Mouse (Mus musculus) kidney, embryonic 14.5 days (tissue): ENCODE results near the gene Uck2. TPM values are rescaled to one million over a fixed set of nuclear protein-coding genes. Genes with fewer than 3 reads are reported as not detected.

Experiments
- ATAC-seq: fragments of 200-750 bp; cut with Nextera tagmentation; 2 replicates; pipeline ENCODE4 v1.8.0; 2017; ENCODE audit warnings: moderate number of reproducible peaks, mild to moderate bottlenecking, moderate TSS enrichment, moderate library complexity; ENCODE audit not compliant: low FRiP score, low TSS enrichment
- H3K27ac ChIP-seq: fragments of 300-500 bp; sonication (generic); 2 replicates; pipeline ENCODE4 v1.5.1; 2014; ENCODE audit warnings: low read depth, mild to moderate bottlenecking, low read length, moderate library complexity, mixed read lengths
- H3K27me3 ChIP-seq: fragments of 300-500 bp; sonication (generic); 2 replicates; pipeline ENCODE4 v1.6.1; 2014; ENCODE audit warnings: mild to moderate bottlenecking, low read length; ENCODE audit not compliant: control insufficient read depth, insufficient read depth
- H3K36me3 ChIP-seq: fragments of 300-500 bp; sonication (generic); 2 replicates; pipeline ENCODE4 v1.6.1; 2014; ENCODE audit warnings: low read length, mixed read lengths; ENCODE audit not compliant: control insufficient read depth, insufficient read depth
- H3K4me1 ChIP-seq: fragments of 300-500 bp; sonication (generic); 2 replicates; pipeline ENCODE4 v1.6.1; 2014; ENCODE audit warnings: low read length, mixed read lengths; ENCODE audit not compliant: control insufficient read depth, insufficient read depth
- H3K4me2 ChIP-seq: fragments of 300-500 bp; sonication (generic); replicated peaks from 2 replicates; pipeline ENCODE4 v1.6.1; 2014; ENCODE audit warnings: low read depth, mild to moderate bottlenecking, low read length
- H3K4me3 ChIP-seq: fragments of 300-500 bp; sonication (generic); 2 replicates; pipeline ENCODE4 v1.5.1; 2014; ENCODE audit warnings: mild to moderate bottlenecking, low read length
- H3K9ac ChIP-seq: fragments of 300-500 bp; sonication (generic); 2 replicates; pipeline ENCODE4 v1.6.1; 2014; ENCODE audit warnings: low read depth, mild to moderate bottlenecking, low read length, moderate library complexity
- H3K9me3 ChIP-seq: fragments of 300-500 bp; sonication (generic); 2 replicates; pipeline ENCODE4 v1.6.1; 2016; ENCODE audit warnings: low read length; ENCODE audit not compliant: control insufficient read depth
- WGBS: fragments of 180-500 bp; shearing (Covaris S2); extraction: QIAGEN DNeasy Blood & Tissue Kit; methylation state at CpG from one replicate; pipeline ENCODE4 v1.1.7; 2014; 5-methylcytosine and 5-hydroxymethylcytosine counted together
- polyA plus RNA-seq: library from polyadenylated mRNA; unstranded; fragments of >200 nt; fragmentation: Nextera tagmentation; extraction: Ambion mirVana; gene quantifications from 2 replicates; pipeline ENCODE4 v1.2.1, GENCODE M21; 2014

Gene Uck2
- polyA plus RNA-seq, 1 experiment from 2014 or later, result 103 TPM

DNA sequence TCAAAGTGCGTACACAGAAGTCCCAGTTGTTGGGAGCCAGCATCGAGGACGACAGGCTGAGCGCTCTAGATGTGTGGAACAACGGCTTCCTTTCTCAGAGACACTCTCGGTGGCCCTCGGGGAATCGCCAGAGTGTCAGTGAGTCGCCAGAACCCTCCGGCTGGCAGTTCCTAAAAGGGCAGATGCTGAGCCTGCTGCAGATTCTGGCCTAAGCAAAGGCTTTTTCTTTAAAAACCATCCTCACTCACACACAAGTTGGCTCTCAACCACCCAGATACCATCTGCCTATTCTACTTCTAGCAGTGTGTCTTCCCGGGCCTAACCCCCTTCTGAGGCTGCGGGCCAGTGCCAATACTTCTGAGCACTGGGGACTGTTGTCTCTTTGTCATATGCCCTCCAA lies 45.2 kb downstream of the Uck2 start:
- no peak overlapping the region for H3K4me2 ChIP-seq
- H3K36me3 ChIP-seq, result peaks cover 15% of the 10 kb centered on the region
- peaks cover 37% of the 10 kb centered on the region for H3K4me1 ChIP-seq
- ATAC-seq, result no peak
- 62% methylated on average over 12 of the region's 12 CpGs for WGBS
- H3K9ac ChIP-seq, result no peak overlapping the region
- no peaks in the 10 kb centered on the region for H3K27me3 ChIP-seq
- no peaks in the 10 kb centered on the region for H3K9me3 ChIP-seq
- H3K27ac ChIP-seq, result no peak overlapping the region
- no peak overlapping the region for H3K4me3 ChIP-seq

DNA sequence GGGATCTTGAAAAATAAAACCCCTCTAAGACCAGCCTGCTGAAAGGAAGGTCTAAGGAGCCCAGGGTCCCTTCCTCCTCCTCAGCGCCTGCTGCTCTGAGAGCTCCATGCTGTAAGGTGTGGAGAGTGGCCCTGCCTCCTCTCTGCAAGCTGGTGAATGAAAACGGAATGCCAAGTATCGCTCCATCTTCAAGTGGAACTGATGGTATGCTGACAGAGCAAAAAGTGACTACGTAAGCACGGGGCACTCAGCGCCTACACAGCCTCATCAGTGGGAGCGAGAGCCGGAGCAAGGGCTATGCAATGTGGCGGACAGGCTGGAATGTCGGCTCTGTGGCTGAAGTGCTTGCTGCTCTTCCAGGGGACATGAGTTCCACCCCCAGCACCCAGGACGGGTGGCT lies 47.3 kb downstream of the Uck2 start:
- peak; percentile 1; the same call in 1 of the 2 replicates for ATAC-seq
- H3K27ac ChIP-seq, result no peak overlapping the region
- WGBS, result 66% methylated on average over 11 of the region's 11 CpGs

DNA sequence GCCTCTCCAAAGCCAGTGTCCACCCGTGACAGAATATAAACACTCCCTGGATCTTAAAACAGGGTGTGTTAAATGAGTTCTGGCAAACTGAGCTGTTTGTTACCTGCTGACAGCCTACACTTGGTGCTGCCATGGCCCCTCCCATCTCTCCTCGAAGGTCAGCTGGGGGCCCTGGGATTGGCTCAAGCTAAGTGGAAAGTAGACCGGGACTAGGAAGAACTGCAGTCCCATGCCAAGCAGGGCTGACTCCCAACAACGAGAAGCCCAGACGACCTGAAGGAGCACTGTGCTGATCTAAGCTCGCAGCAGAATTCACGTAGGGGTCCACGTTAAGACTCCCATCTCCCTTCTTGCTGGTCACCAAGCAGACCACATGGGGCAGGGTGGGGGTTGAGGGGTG lies 48.3 kb downstream of the Uck2 start:
- H3K9me3 ChIP-seq, result no peaks in the 10 kb centered on the region
- no peak overlapping the region for H3K27ac ChIP-seq
- no peak overlapping the region for H3K4me3 ChIP-seq
- H3K36me3 ChIP-seq, result peaks cover 33% of the 10 kb centered on the region
- ATAC-seq, result no peak
- H3K9ac ChIP-seq, result no peak overlapping the region
- H3K4me1 ChIP-seq, result peaks cover 18% of the 10 kb centered on the region
- no peak overlapping the region for H3K4me2 ChIP-seq
- H3K27me3 ChIP-seq, result no peaks in the 10 kb centered on the region
- WGBS, result 64% methylated on average over 8 of the region's 8 CpGs

More for the DNA sequence above, 47.3 kb downstream of the Uck2 start:
- Histone ChIP-seq H3K4me1 (peaks cover 27% of the 10 kb centered on the region), H3K4me3 (no peak overlapping the region), H3K9me3 (no peaks in the 10 kb centered on the region), H3K27me3 (no peaks in the 10 kb centered on the region), H3K36me3 (peaks cover 30% of the 10 kb centered on the region), H3K4me2 (no peak overlapping the region), H3K9ac (no peak overlapping the region)

DNA sequence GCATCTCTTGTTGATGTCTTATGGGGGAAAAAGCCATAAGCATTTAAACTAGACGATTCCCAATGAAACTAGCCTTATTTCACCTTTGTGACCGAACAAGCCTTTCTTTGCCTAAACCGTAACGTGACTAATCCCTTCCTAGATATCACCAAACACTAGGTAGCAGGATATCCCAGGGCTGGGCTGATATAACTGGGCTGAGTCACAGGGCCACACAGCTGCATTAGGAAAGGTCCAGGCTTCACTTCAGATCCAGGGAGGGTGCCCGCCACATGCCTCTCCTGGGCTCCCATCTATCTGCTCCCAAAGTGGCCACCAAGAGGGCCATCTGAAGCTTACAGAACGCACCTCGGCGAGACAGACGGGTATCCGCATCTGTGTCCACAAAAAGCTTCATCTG lies 50.8 kb downstream of the Uck2 start:
- Histone ChIP-seq H3K4me3 (no peak overlapping the region), H3K27ac (no peak overlapping the region), H3K9ac (no peak overlapping the region), H3K4me2 (no peak overlapping the region), H3K9me3 (no peaks in the 10 kb centered on the region), H3K36me3 (peaks cover 33% of the 10 kb centered on the region), H3K4me1 (peaks cover 10% of the 10 kb centered on the region), H3K27me3 (no peaks in the 10 kb centered on the region)
- WGBS, result 93% methylated on average over 10 of the region's 10 CpGs
- no peak for ATAC-seq

DNA sequence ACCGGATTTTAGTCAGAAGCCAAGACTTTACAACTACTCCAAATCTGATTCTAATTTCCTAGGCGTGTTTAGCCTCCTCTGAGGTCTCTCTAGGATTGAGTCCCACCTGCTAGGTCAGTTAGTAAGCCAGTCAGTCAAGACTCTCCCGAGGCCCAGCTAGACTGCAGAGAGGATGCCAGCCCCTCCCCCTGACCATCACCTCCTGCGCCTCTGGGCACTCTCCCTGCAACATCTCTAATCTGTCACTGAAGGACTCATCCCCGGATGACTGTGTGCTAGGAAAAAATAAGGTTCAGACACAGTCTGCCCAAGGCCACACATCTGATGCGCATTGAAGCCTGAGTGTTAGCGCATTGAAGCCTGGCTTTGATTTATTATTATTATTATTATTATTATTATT lies 52.2 kb downstream of the Uck2 start:
- no peak overlapping the region for H3K4me2 ChIP-seq
- H3K27ac ChIP-seq, result no peak overlapping the region
- ATAC-seq, result no peak
- WGBS, result 86% methylated on average over 7 of the region's 7 CpGs
- H3K27me3 ChIP-seq, result no peaks in the 10 kb centered on the region
- peaks cover 4% of the 10 kb centered on the region for H3K4me1 ChIP-seq
- H3K36me3 ChIP-seq, result peaks cover 40% of the 10 kb centered on the region
- H3K9ac ChIP-seq, result no peak overlapping the region
- H3K4me3 ChIP-seq, result no peak overlapping the region
- no peaks in the 10 kb centered on the region for H3K9me3 ChIP-seq

DNA sequence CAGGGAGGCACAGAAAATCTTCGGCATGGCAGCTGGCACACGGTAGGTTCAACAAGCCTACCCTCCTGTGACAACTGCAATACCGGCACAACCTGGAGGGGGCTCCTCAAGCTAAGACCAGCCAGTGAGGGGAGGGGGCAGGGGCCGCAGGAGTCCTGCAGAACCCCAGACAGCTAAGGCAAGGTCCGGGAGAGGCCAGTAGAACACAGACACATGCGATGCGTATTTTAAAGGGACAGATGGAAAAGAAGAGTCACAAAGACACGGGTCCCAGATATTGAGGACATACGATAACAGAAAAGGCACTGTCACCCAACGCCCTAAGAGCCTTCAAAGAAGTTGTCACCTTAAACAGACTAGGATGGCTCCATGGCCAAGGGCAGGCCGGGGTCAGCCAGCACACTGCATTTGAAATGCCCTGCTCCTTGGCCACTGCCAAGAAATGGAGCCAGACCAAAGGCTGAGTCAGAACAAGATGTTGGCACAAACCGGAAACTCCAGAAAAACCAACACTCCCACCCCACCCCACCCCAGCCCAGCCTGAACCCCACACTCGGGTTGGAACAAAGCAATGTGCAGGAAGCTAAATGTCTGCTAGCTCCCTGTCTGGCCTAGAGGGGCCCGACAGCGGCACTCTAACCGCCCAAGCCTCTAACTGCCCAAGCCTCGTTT lies 53.4 kb downstream of the Uck2 start:
- H3K36me3 ChIP-seq, result peaks cover 49% of the 10 kb centered on the region
- H3K4me2 ChIP-seq, result no peak overlapping the region
- no peak overlapping the region for H3K4me3 ChIP-seq
- H3K4me1 ChIP-seq, result no peaks in the 10 kb centered on the region
- no peaks in the 10 kb centered on the region for H3K9me3 ChIP-seq
- H3K9ac ChIP-seq, result no peak overlapping the region
- 81% methylated on average over 17 of the region's 17 CpGs for WGBS
- no peak for ATAC-seq
- no peak overlapping the region for H3K27ac ChIP-seq
- H3K27me3 ChIP-seq, result no peaks in the 10 kb centered on the region

DNA sequence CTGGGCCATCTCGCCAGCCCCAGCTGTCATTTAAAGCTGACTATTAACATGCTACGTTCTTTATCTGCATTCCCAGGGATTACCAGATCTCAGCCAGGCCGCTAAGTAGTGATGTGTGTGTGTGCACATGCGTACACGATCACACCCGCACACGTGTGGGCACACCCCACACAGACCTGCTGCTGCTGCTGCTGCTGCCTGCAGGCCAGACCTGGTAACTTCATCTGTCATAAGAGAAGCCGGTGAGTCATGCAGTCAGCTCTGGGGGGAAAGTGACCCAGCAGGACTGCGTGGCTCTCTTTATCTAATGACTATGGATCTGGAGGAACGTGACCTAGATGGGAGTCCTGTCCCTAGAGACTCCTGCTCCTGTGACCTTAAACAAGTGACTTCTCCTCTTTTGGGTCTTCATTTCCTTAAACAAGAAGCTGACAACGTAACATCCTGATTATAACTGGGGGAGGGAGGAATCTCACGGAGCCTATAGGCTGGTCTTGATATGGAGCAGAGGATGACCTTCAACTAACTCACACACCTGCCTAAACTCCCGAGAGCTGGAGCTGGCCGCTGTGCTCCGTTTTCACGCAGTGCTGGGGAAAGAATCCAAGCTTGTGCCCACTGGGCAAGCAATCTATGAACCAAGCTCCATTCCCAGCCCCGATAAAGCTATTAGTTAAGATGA lies 54.0 kb downstream of the Uck2 start:
- peaks cover 53% of the 10 kb centered on the region for H3K36me3 ChIP-seq
- 89% methylated on average over 17 of the region's 17 CpGs for WGBS
- H3K4me1 ChIP-seq, result no peaks in the 10 kb centered on the region
- H3K27me3 ChIP-seq, result no peaks in the 10 kb centered on the region
- H3K4me2 ChIP-seq, result no peak overlapping the region
- no peak overlapping the region for H3K9ac ChIP-seq
- no peak overlapping the region for H3K4me3 ChIP-seq
- peak; percentile 67; the same call in 1 of the 2 replicates for ATAC-seq
- H3K9me3 ChIP-seq, result no peaks in the 10 kb centered on the region
- no peak overlapping the region for H3K27ac ChIP-seq

DNA sequence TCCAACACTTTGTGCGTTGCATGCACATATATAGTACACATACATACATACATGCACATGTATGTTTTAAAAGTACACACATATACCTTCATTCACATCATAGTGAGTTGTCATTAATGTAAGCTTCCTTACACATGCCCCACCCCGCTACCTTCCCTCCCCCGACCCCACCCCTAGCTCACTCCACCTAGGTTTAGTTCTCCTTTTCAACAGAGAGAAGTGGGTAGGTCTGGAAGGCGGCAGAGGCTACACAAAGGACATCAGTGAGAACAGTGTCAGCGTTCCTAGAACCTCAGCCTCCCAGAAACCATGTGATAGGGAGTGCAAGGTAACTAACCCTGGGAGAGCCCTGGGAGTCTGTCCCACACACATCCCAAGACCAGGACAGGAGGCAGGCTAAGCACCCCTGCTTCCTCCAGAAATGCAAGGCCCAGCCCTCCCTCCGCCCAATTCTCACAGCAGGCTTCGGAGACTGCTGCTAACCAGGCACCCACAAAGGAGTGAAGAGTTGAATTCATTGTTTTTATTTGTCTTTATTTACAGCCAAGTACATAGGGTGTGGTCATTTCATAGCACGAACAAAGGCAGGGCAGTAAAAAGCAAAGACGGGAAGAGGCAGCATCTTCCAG lies 62.6 kb downstream of the Uck2 start:
- no peak overlapping the region for H3K4me3 ChIP-seq
- peaks cover 32% of the 10 kb centered on the region for H3K36me3 ChIP-seq
- no peaks in the 10 kb centered on the region for H3K27me3 ChIP-seq
- ATAC-seq, result 0 out of 2 replicates have a peak, but pooled peaks have one; percentile 21
- no peak overlapping the region for H3K4me2 ChIP-seq
- WGBS, result 81% methylated on average over 9 of the region's 9 CpGs
- H3K9me3 ChIP-seq, result no peaks in the 10 kb centered on the region
- H3K9ac ChIP-seq, result no peak overlapping the region
- H3K27ac ChIP-seq, result no peak overlapping the region
- no peaks in the 10 kb centered on the region for H3K4me1 ChIP-seq
